Mouse (Mus musculus): ENCODE measurements around the gene Rab11fip5.

The Rab11fip5 gene

GRCm38 (mm10) chr6:85314064-85314798, 60.2 kb downstream of the Rab11fip5 start:
- DNase-seq = no peak

GRCm38 (mm10) chr6:85307894-85308293, 66.5 kb downstream of the Rab11fip5 start:
- DNase-seq = no peak

- DNase-seq = no peak
These were observed 68.1 kb downstream of the Rab11fip5 start for GRCm38 (mm10) chr6:85306375-85306774.

- no peak for DNase-seq
These were observed 68.6 kb downstream of the Rab11fip5 start for GRCm38 (mm10) chr6:85305826-85306225.

- DNase-seq = no peak
These were observed 69.5 kb downstream of the Rab11fip5 start for GRCm38 (mm10) chr6:85304966-85305365.

GRCm38 (mm10) chr6:85302326-85303055, 71.9 kb downstream of the Rab11fip5 start:
- DNase-seq = peak; percentile 55 to 58

- peak; percentile 93 to 94 for DNase-seq
These were observed 78.9 kb downstream of the Rab11fip5 start for GRCm38 (mm10) chr6:85295384-85296167.

GRCm38 (mm10) chr6:85294004-85294379, 80.4 kb downstream of the Rab11fip5 start:
- DNase-seq = no peak

- peak; percentile 61 to 65 for DNase-seq
These were observed 81.0 kb downstream of the Rab11fip5 start for GRCm38 (mm10) chr6:85293255-85294003.

GRCm38 (mm10) chr6:85290869-85291824, 83.3 kb downstream of the Rab11fip5 start:
- DNase-seq = peak in 1 of 2 experiments; percentile 30

GRCm38 (mm10) chr6:85288193-85288857, 86.1 kb downstream of the Rab11fip5 start:
- no peak for DNase-seq

- no peak for DNase-seq
These were observed 88.0 kb downstream of the Rab11fip5 start for GRCm38 (mm10) chr6:85286283-85287047.
